In the genomic region with DNA sequence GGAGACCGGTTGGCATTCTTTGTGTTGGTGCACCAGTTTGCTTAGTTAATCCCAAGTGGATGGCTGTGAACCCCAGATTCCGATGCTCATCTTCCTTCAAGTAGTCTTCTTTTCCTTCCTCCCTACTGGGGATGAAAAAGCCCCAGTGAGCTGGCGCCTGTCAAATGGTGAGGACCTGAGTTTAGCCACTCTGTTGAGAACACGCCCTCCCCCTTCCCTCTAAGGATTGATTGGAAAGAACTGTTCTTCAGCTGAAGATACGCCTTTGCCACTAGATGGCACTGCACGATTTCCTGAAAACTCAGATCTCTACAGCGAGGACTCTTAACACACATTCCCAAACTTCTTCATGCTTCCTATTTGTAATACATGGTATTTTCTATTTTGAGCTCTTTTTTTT, we compare ENCODE assay signal across 9 mouse cellular contexts. TPM values are rescaled to one million over a fixed set of nuclear protein-coding genes. Genes with fewer than 3 reads are reported as not detected.
DNase-seq lines count a peak whose midpoint lies in the region; ATAC-seq and TF ChIP-seq lines count a peak whose summit lies in the region.
"Had no signal": no experiment of that assay in that cellular context is flagged by ENCODE, and none has a peak within 500 bp of the region (broad histone marks: within the 10 kb centered on the region; RNA-seq: fewer than 3 reads in every experiment).

No protein-coding gene starts in this region.

- 30% methylated on average over 7 of the region's 7 CpGs for WGBS in hindbrain, embryonic 13.5 days
- 23% methylated on average over 7 of the region's 7 CpGs for WGBS in stomach, embryonic 16.5 days

- H3K9me3 ChIP-seq in hindbrain, embryonic 13.5 days, result no peaks in the 10 kb centered on the region
- no peaks in the 10 kb centered on the region for H3K9me3 ChIP-seq in stomach, embryonic 16.5 days (replicated peaks; ENCODE audit: control insufficient read depth, low read length)
- H3K9me3 ChIP-seq: embryonic facial prominence, embryonic 12.5 days had no signal

- peak; percentile 15 for DNase-seq in ovary, postnatal 36 days (ENCODE audit: low spot score)
- no peak for DNase-seq in ovary, postnatal 10 days (ENCODE audit: low spot score)
- DNase-seq in brain, embryonic 14.5 days (ENCODE audit: low read depth), result peak; percentile 88
- peak; percentile 34 for DNase-seq in fibroblast of lung, adult 2 months (ENCODE audit: low read depth)
- peak; percentile 31 for DNase-seq in layer of hippocampus, adult 9-11 months

- H3K27me3 ChIP-seq in hindbrain, embryonic 13.5 days, result no peaks in the 10 kb centered on the region
- no peaks in the 10 kb centered on the region for H3K27me3 ChIP-seq in stomach, embryonic 16.5 days (ENCODE audit: control insufficient read depth, insufficient read depth, low read length)
- H3K27me3 ChIP-seq: embryonic facial prominence, embryonic 12.5 days had no signal

- H3K9ac ChIP-seq in hindbrain, embryonic 13.5 days, result no peak overlapping the region
- H3K9ac ChIP-seq in stomach, embryonic 16.5 days (ENCODE audit: low read length), result no peak overlapping the region
- H3K9ac ChIP-seq: embryonic facial prominence, embryonic 12.5 days had no signal

- H3K27ac ChIP-seq in hindbrain, embryonic 13.5 days, result no peak overlapping the region
- H3K27ac ChIP-seq in stomach, embryonic 16.5 days (ENCODE audit: low read length), result no peak overlapping the region
- H3K27ac ChIP-seq: embryonic facial prominence, embryonic 12.5 days had no signal

- H3K36me3 ChIP-seq in hindbrain, embryonic 13.5 days, result peaks cover 34% of the 10 kb centered on the region
- H3K36me3 ChIP-seq in stomach, embryonic 16.5 days (ENCODE audit: control insufficient read depth, insufficient read depth, low read length), result no peaks in the 10 kb centered on the region

- ATAC-seq in hindbrain, embryonic 13.5 days (ENCODE audit: low FRiP score), result 0 out of 2 replicates have a peak, but pooled peaks have one; percentile 7
- ATAC-seq in megakaryocyte, adult 5-6 weeks (ENCODE audit: poor library complexity, severe bottlenecking), result peak; percentile 68
- ATAC-seq in stomach, embryonic 16.5 days (ENCODE audit: insufficient read depth, low FRiP score), result peak; percentile 47; the same call in 1 of the 2 replicates

- H3K4me2 ChIP-seq in hindbrain, embryonic 13.5 days, result no peak overlapping the region
- no peak overlapping the region for H3K4me2 ChIP-seq in stomach, embryonic 16.5 days (ENCODE audit: low read depth, low read length)
- H3K4me2 ChIP-seq: embryonic facial prominence, embryonic 12.5 days had no signal

- H3K4me3 ChIP-seq in hindbrain, embryonic 13.5 days, result no peak overlapping the region
- no peak overlapping the region for H3K4me3 ChIP-seq in stomach, embryonic 16.5 days (replicated peaks; ENCODE audit: low read length)
- H3K4me3 ChIP-seq: embryonic facial prominence, embryonic 12.5 days had no signal

- no peaks in the 10 kb centered on the region for H3K4me1 ChIP-seq in hindbrain, embryonic 13.5 days (replicated peaks)
- H3K4me1 ChIP-seq in stomach, embryonic 16.5 days (ENCODE audit: control insufficient read depth, insufficient read depth, low read length), result no peaks in the 10 kb centered on the region
- H3K4me1 ChIP-seq: embryonic facial prominence, embryonic 12.5 days had no signal

- TF ChIP-seq POLR2A in brain, embryonic 14.5 days (IDR thresholded peaks at IDR 0.05; ENCODE audit: borderline replicate concordance, extremely low read depth, insufficient read depth, insufficient read length, poor library complexity, severe bottlenecking), result no peak

- peak; percentile 76; the same call in 1 of the 2 replicates for TF ChIP-seq CTCF in brain, embryonic 14.5 days (IDR thresholded peaks at IDR 0.05; ENCODE audit: borderline replicate concordance, extremely low read depth, insufficient read depth, insufficient read length)

RNA-seq across cellular contexts. Expression of a gene that starts 29.1 kb away (rescaled TPM):
- polyA plus RNA-seq in brain, embryonic 14.5 days (2012; rRNA removed), result 23.2 and 24.4 TPM in 2 replicates
- polyA plus RNA-seq in hindbrain, embryonic 13.5 days (2015; fragmentation: Nextera tagmentation; extraction: Ambion mirVana), result 13.0 and 13.3 TPM in 2 replicates
- 123 and 129 TPM in 2 replicates for total RNA-seq in megakaryocyte, adult 5-6 weeks (2015)
- 40.7 and 51.7 TPM in 2 replicates for total RNA-seq in megakaryocyte, adult 5-6 weeks (2017)
- 17.7 and 19.9 TPM in 2 replicates for polyA plus RNA-seq in stomach, embryonic 16.5 days (2015; fragmentation: Nextera tagmentation; extraction: Ambion mirVana)

RNA-seq across cellular contexts. Expression of a gene that starts 29.2 kb away (rescaled TPM):
- polyA plus RNA-seq in brain, embryonic 14.5 days (2012; rRNA removed), result 68.8 and 70.6 TPM in 2 replicates
- polyA plus RNA-seq in hindbrain, embryonic 13.5 days (2015; fragmentation: Nextera tagmentation; extraction: Ambion mirVana), result 89.4 and 90.8 TPM in 2 replicates
- 22.6 and 23.4 TPM in 2 replicates for total RNA-seq in megakaryocyte, adult 5-6 weeks (2015)
- total RNA-seq in megakaryocyte, adult 5-6 weeks (2017), result 30.1 and 37.4 TPM in 2 replicates
- 40.3 and 44.1 TPM in 2 replicates for polyA plus RNA-seq in stomach, embryonic 16.5 days (2015; fragmentation: Nextera tagmentation; extraction: Ambion mirVana)

Comparison
In these comparisons a context has a peak if more than half of its experiments do, and no peak if none do; other contexts are left out.
1. ATAC-seq: peak in every context shown above with its lines; median percentile 68 in megakaryocyte, adult 5-6 weeks; 47 in stomach, embryonic 16.5 days; 7 in hindbrain, embryonic 13.5 days.